Mouse (Mus musculus): ENCODE data around the gene Ints3.

DNA sequence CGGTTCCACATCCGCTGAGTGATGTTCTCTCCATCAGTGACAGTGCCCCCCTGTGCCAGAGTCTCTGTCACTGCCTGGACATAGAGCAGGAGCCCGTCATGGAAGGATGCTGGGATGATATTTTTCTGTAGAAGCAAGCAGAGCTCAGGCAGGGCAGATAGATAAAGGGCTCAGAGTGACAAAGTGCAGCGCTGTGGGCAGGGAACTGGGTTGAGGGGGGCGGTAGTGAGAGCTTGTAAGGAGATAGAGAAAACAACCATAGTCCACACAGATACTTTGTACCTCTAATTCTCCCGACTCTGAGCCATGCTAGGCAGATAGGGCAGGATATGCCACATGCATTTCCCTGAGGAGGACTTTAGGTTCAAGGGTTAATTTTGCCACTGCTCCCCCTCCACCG, 29.2 kb upstream of the Ints3 start:
- TF ChIP-seq CTCF (IDR thresholded peaks at IDR 0.05; ENCODE audit: borderline replicate concordance, extremely low read depth, insufficient read depth, insufficient read length): no peak
- no peak for TF ChIP-seq POLR2A (IDR thresholded peaks at IDR 0.05; ENCODE audit: borderline replicate concordance, extremely low read depth, insufficient read depth, insufficient read length, poor library complexity, severe bottlenecking)
